Mouse (Mus musculus) central nervous system, embryonic 14 days (tissue): ENCODE measurements around the gene Vps13a. TPM values are rescaled to one million over a fixed set of nuclear protein-coding genes. Genes with fewer than 3 reads are reported as not detected.

ENCODE experiments used
- polyA plus RNA-seq: library from polyadenylated mRNA; depleted of rRNA; stranded (reverse); fragments of >200 nt; gene quantifications from 2 replicates; pipeline ENCODE4 v1.2.3, GENCODE M21; 2012; rRNA removed

The Vps13a gene
- 12.5 and 13.2 TPM in 2 replicates for polyA plus RNA-seq

DNA sequence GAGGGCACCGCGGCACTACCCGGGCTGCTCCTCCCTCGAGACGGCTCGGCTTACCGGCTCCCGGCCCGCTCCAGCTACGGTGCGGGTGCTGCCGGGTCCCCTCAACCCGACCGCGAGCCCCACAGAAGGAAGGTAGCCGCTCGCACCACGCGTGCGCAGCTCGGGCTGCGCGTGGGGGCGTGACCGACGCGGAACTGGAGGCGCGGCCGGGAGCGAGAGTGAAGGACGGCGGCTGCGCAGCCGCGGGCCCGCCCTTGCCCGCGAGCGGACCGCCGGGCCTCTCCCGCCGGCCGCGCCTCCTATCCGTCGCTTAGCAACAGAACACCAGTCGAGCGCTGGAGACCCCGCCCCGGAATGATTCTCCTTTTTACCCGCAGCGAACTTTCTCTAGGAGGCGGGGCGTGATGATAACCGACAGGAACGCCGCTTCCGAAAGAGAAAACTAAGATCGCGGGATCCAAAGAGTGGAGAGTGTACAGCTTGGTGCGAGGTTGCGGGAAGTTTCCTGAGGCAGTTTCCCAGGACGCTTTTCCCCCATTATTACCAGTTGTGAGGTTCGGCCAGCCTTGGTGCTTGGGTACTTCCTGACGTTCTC is at the start of gene Vps13a:
TSS of gene Vps13a (minus strand) at position 144 of the 595 bp plus-strand sequence.

Other genes starting within 250 kb of the Vps13a start
- 0.81 and 1.3 TPM in 2 replicates for gene Foxb2, start 92.9 kb upstream of the Vps13a start, polyA plus RNA-seq
- gene Prune2, start 175.2 kb upstream of the Vps13a start, polyA plus RNA-seq = 4.0 and 5.9 TPM in 2 replicates